Mouse (Mus musculus): ENCODE results near the gene Gpc6. TPM values are rescaled to one million over a fixed set of nuclear protein-coding genes. Genes with fewer than 3 reads are reported as not detected.

Gene Gpc6
- total RNA-seq, 2 experiments from 2014 or later, result 33.7 to 39.6 TPM

- no peak for DNase-seq (ENCODE audit: low spot score in 2 of 2)
These were observed 916.9 kb downstream of the Gpc6 start for GRCm38 (mm10) chr14:117841797-117842553.

GRCm38 (mm10) chr14:117849591-117850505 is 924.7 kb downstream of the Gpc6 start:
- DNase-seq (ENCODE audit: low spot score in 2 of 2), result no peak

GRCm38 (mm10) chr14:117852266-117852665 is 927.2 kb downstream of the Gpc6 start:
- DNase-seq (ENCODE audit: low spot score in 2 of 2), result no peak

- DNase-seq (ENCODE audit: low spot score in 2 of 2), result no peak
These were observed 927.7 kb downstream of the Gpc6 start for GRCm38 (mm10) chr14:117852842-117853241.

- DNase-seq (ENCODE audit: low spot score in 2 of 2), result no peak
These were observed 929.4 kb downstream of the Gpc6 start for GRCm38 (mm10) chr14:117854498-117854897.

- DNase-seq (ENCODE audit: low spot score in 2 of 2), result no peak
These were observed 946.2 kb downstream of the Gpc6 start for GRCm38 (mm10) chr14:117871268-117871667.

- DNase-seq (ENCODE audit: low spot score in 2 of 2), result peak; percentile 19 to 30
These were observed 954.2 kb downstream of the Gpc6 start for GRCm38 (mm10) chr14:117879313-117879712.

GRCm38 (mm10) chr14:117881112-117881511 is 956.0 kb downstream of the Gpc6 start:
- no peak for DNase-seq (ENCODE audit: low spot score in 2 of 2)

GRCm38 (mm10) chr14:117882222-117882621 is 957.1 kb downstream of the Gpc6 start:
- DNase-seq (ENCODE audit: low spot score in 2 of 2), result peak in 1 of 2 experiments; percentile 10

GRCm38 (mm10) chr14:117889653-117890052 is 964.5 kb downstream of the Gpc6 start:
- DNase-seq (ENCODE audit: low spot score in 2 of 2), result no peak

- no peak for DNase-seq (ENCODE audit: low spot score in 2 of 2)
These were observed 966.3 kb downstream of the Gpc6 start for GRCm38 (mm10) chr14:117891426-117891825.

- DNase-seq (ENCODE audit: low spot score in 2 of 2), result no peak
These were observed 966.9 kb downstream of the Gpc6 start for GRCm38 (mm10) chr14:117892026-117892425.

GRCm38 (mm10) chr14:117894869-117895538 is 969.9 kb downstream of the Gpc6 start:
- no peak for DNase-seq (ENCODE audit: low spot score in 2 of 2)

GRCm38 (mm10) chr14:117895539-117895912 is 970.4 kb downstream of the Gpc6 start:
- no peak for DNase-seq (ENCODE audit: low spot score in 2 of 2)

- no peak for DNase-seq (ENCODE audit: low spot score in 2 of 2)
These were observed 979.2 kb downstream of the Gpc6 start for GRCm38 (mm10) chr14:117904300-117904699.

GRCm38 (mm10) chr14:117905701-117906100 is 980.6 kb downstream of the Gpc6 start:
- DNase-seq (ENCODE audit: low spot score in 2 of 2), result no peak

GRCm38 (mm10) chr14:117906361-117906760 is 981.2 kb downstream of the Gpc6 start:
- no peak for DNase-seq (ENCODE audit: low spot score in 2 of 2)

- DNase-seq (ENCODE audit: low spot score in 2 of 2), result no peak
These were observed 983.3 kb downstream of the Gpc6 start for GRCm38 (mm10) chr14:117908231-117908920.

GRCm38 (mm10) chr14:117909046-117909445 is 983.9 kb downstream of the Gpc6 start:
- DNase-seq (ENCODE audit: low spot score in 2 of 2), result no peak

GRCm38 (mm10) chr14:117910323-117910722 is 985.2 kb downstream of the Gpc6 start:
- no peak for DNase-seq (ENCODE audit: low spot score in 2 of 2)
